Mouse (Mus musculus) hindbrain, embryonic 16.5 days (tissue): Measurements from ENCODE around the gene Cttnbp2nl. TPM values are rescaled to one million over a fixed set of nuclear protein-coding genes. Genes with fewer than 3 reads are reported as not detected.
A peak's percentile ranks its signal among the peaks of the same experiment; 100 is the strongest.

Source experiments
- ATAC-seq: fragments of 200-750 bp; cut with Nextera tagmentation; 2 replicates; pipeline ENCODE4 v1.8.0; 2017; ENCODE audit warnings: moderate TSS enrichment, moderate library complexity
- H3K27ac ChIP-seq: fragments of 300-500 bp; sonication (generic); 2 replicates; pipeline ENCODE4 v1.5.1; 2014; ENCODE audit warnings: low read depth, mild to moderate bottlenecking, control low read depth, low read length, moderate library complexity
- H3K27me3 ChIP-seq: fragments of 300-500 bp; sonication (generic); replicated peaks from 2 replicates; pipeline ENCODE4 v1.6.1; 2014; ENCODE audit warnings: low read length; ENCODE audit not compliant: control insufficient read depth, insufficient read depth
- H3K36me3 ChIP-seq: fragments of 300-500 bp; sonication (generic); 2 replicates; pipeline ENCODE4 v1.6.1; 2014; ENCODE audit warnings: mild to moderate bottlenecking, low read length, moderate library complexity, mixed read lengths; ENCODE audit not compliant: control insufficient read depth, insufficient read depth
- H3K4me1 ChIP-seq: fragments of 300-500 bp; sonication (generic); 2 replicates; pipeline ENCODE4 v1.6.1; 2014; ENCODE audit warnings: low read depth, low read length; ENCODE audit not compliant: control insufficient read depth, insufficient read depth
- H3K4me2 ChIP-seq: fragments of 300-500 bp; sonication (generic); 2 replicates; pipeline ENCODE4 v1.6.1; 2014; ENCODE audit warnings: mild to moderate bottlenecking, low read length, control low read depth, moderate library complexity
- H3K4me3 ChIP-seq: fragments of 300-500 bp; sonication (generic); 2 replicates; pipeline ENCODE4 v1.5.1; 2014; ENCODE audit warnings: mild to moderate bottlenecking, low read length, control low read depth, moderate library complexity
- H3K9ac ChIP-seq: fragments of 300-500 bp; sonication (generic); 2 replicates; pipeline ENCODE4 v1.6.1; 2014; ENCODE audit warnings: low read depth, mild to moderate bottlenecking, control low read depth, low read length, moderate library complexity
- H3K9me3 ChIP-seq: fragments of 300-500 bp; sonication (generic); 2 replicates; pipeline ENCODE4 v1.6.1; 2014; ENCODE audit warnings: mild to moderate bottlenecking, low read length, moderate library complexity; ENCODE audit not compliant: control insufficient read depth
- WGBS: fragments of 180-500 bp; shearing (Covaris S2); extraction: QIAGEN DNeasy Blood & Tissue Kit; methylation state at CpG from one replicate; pipeline ENCODE4 v1.1.7; 2014; 5-methylcytosine and 5-hydroxymethylcytosine counted together
- polyA plus RNA-seq: library from polyadenylated mRNA; unstranded; fragments of >200 nt; fragmentation: Nextera tagmentation; extraction: Ambion mirVana; gene quantifications from 2 replicates; pipeline ENCODE4 v1.2.1, GENCODE M21; 2015

Gene Cttnbp2nl
- polyA plus RNA-seq, 1 experiment from 2014 or later: 40.6 TPM

- no peak overlapping the region for H3K4me2 ChIP-seq
- H3K27me3 ChIP-seq: peaks cover 17% of the 10 kb centered on the region
- no peaks in the 10 kb centered on the region for H3K36me3 ChIP-seq
- no peak overlapping the region for H3K27ac ChIP-seq
- H3K9me3 ChIP-seq: no peaks in the 10 kb centered on the region
- no peak overlapping the region for H3K9ac ChIP-seq
- ATAC-seq: no peak
- peaks cover 10% of the 10 kb centered on the region for H3K4me1 ChIP-seq
- WGBS: 81% methylated on average over 7 of the region's 7 CpGs
- no peak overlapping the region for H3K4me3 ChIP-seq
Observed at GRCm38 (mm10) chr3:104965991-104966554, 86.9 kb downstream of the Cttnbp2nl start.

DNA sequence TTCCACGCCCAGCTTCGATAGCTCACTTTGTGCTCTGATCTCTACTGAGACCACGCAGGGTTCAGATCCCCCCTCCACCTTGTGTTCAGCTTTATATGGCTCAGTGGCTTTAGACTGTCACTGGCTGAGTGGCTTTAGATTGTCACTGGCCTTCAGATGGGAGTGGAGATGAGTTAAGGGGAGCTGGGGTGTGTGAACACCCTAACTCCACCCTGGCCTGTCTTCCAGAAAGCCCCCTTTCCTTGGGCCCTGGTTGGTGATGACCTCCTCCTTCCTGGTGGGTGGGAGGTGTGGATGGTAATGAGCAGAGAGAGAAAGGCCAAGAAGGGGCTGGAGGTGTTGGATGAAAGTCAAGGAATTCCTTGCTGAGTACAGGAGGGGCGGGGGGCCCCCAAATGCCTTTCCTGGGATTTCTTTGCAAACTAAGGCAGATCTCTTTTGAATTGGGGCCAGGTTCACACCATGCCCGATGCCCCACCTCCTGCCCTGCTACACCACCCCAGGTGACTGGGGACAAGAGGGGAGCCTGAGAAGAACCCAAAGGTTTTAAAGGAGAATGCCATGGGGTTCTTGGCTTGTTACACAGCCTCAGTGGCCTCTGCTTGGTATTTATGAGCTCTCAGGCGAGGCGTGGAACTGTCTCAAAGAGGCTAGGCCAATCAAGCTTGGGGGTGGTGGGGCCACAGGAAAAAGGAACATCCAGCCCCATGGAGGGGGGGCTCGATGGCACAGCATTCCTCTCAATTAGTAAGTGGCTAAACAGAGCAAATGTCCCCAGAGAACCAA is 87.7 kb downstream of the Cttnbp2nl start:
- no peaks in the 10 kb centered on the region for H3K9me3 ChIP-seq
- H3K27me3 ChIP-seq: peaks cover 23% of the 10 kb centered on the region
- no peak overlapping the region for H3K4me3 ChIP-seq
- H3K27ac ChIP-seq: no peak overlapping the region
- no peak overlapping the region for H3K9ac ChIP-seq
- 74% methylated on average over 8 of the region's 8 CpGs for WGBS
- H3K36me3 ChIP-seq: no peaks in the 10 kb centered on the region
- H3K4me2 ChIP-seq: no peak overlapping the region
- no peak for ATAC-seq
- peaks cover 10% of the 10 kb centered on the region for H3K4me1 ChIP-seq

DNA sequence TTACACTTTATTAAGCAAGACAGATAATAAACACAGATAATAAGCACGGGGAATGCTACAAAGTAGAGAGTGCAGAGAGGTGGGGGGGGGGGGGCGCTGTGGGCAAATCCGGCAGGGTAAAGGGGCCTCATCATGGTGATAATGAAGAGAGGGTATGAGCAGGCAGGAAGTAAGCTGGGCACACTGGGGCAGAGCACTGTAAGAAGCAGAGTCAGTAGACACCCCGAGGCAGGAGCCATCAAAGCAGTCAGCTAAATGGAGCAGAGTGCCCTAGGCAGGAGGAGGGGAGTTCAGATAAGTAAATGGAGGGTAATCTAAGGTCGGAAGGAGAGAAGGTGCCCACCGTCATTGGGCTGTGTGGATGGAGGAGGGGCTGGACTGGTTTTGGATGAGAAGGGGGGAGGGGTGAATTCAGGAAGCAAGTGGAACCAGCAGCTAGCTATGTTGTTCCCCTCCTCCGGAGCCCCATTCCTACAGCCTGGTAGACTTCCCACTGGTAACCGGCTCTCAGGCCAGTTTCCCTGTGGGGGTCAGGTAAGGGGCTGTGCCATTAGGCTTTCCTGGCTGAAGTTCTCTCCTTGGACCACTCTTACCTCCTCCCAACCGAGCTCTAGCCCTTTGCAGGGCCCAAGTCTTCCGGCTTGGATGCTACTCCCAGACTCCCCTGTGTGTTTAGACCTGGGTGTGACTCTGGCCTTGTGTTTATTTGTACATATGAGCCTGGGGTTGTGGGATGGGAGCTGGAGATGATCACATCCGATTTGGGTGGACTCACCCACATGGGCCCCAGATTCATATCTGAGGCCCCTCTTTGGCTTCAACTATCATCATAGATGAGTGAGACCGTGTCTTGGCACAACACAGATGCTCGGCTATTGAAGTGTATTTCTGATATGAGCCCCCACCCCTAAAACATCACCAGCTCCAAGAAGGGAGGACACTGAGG is 89.3 kb downstream of the Cttnbp2nl start:
- H3K36me3 ChIP-seq: no peaks in the 10 kb centered on the region
- no peak overlapping the region for H3K27ac ChIP-seq
- H3K4me3 ChIP-seq: no peak overlapping the region
- no peak for ATAC-seq
- no peak overlapping the region for H3K4me2 ChIP-seq
- H3K9ac ChIP-seq: no peak overlapping the region
- no peaks in the 10 kb centered on the region for H3K9me3 ChIP-seq
- WGBS: 34% methylated on average over 13 of the region's 13 CpGs
- peaks cover 36% of the 10 kb centered on the region for H3K27me3 ChIP-seq
- H3K4me1 ChIP-seq: peaks cover 10% of the 10 kb centered on the region

DNA sequence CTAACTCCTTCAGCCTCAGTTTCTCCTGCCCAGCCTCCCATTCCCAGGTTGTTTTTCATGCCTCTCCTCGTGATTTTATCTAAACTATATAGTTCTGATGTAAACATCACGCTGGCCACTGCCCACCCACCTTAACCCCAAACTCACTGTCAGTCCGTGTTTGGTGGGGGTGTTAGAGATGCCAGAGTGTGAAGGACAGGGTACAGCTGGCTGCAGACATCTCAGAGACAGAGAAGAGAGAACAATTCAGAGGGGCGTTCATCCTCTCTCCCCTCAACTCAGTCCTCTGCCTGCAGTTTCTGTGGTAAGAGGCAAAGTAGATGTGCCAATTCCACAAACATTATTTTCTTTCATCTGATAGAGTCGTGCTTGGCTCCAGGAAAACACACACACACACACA is 90.1 kb downstream of the Cttnbp2nl start:
- Histone ChIP-seq H3K9ac (no peak overlapping the region), H3K27me3 (peaks cover 41% of the 10 kb centered on the region), H3K27ac (no peak overlapping the region), H3K9me3 (no peaks in the 10 kb centered on the region), H3K4me1 (peaks cover 10% of the 10 kb centered on the region), H3K4me2 (no peak overlapping the region), H3K4me3 (no peak overlapping the region), H3K36me3 (no peaks in the 10 kb centered on the region)
- WGBS: 9% methylated on average over 5 of the region's 5 CpGs
- ATAC-seq: no peak

GRCm38 (mm10) chr3:104962141-104962611 is 90.8 kb downstream of the Cttnbp2nl start:
- peaks cover 10% of the 10 kb centered on the region for H3K4me1 ChIP-seq
- H3K4me2 ChIP-seq: peak overlapping the region; percentile 73
- no peaks in the 10 kb centered on the region for H3K36me3 ChIP-seq
- WGBS: 2% methylated on average over 28 of the region's 31 CpGs
- no peaks in the 10 kb centered on the region for H3K9me3 ChIP-seq
- H3K27ac ChIP-seq: no peak overlapping the region
- H3K4me3 ChIP-seq: peak overlapping the region; percentile 66
- 0 out of 2 replicates have a peak, but pooled peaks have one; percentile 1 for ATAC-seq
- H3K9ac ChIP-seq: no peak overlapping the region
- peaks cover 41% of the 10 kb centered on the region for H3K27me3 ChIP-seq

GRCm38 (mm10) chr3:104961066-104962059 is 91.6 kb downstream of the Cttnbp2nl start, which contains the start of gene Wnt2b:
Gene Wnt2b (minus strand): TSS chr3:104961921.
- Histone ChIP-seq H3K36me3 (no peaks in the 10 kb centered on the region), H3K4me1 (peaks cover 10% of the 10 kb centered on the region), H3K9ac (peak within 1 kb of the TSS; percentile 64), H3K9me3 (no peaks in the 10 kb centered on the region), H3K4me2 (peak within 1 kb of the TSS; percentile 73), H3K27me3 (peaks cover 41% of the 10 kb centered on the region), H3K27ac (no peak within 1 kb of the TSS), H3K4me3 (peak within 1 kb of the TSS; percentile 66)
- WGBS: 2% methylated on average over 49 of the region's 87 CpGs
- ATAC-seq: peak; percentile 63

GRCm38 (mm10) chr3:104960026-104961000 is 92.6 kb downstream of the Cttnbp2nl start:
- Histone ChIP-seq H3K9ac (no peak overlapping the region; the same call in 1 of the 2 replicates), H3K4me2 (no peak overlapping the region), H3K36me3 (no peaks in the 10 kb centered on the region), H3K27ac (no peak overlapping the region), H3K4me3 (no peak overlapping the region), H3K9me3 (no peaks in the 10 kb centered on the region), H3K4me1 (peaks cover 10% of the 10 kb centered on the region), H3K27me3 (peaks cover 39% of the 10 kb centered on the region)
- ATAC-seq: no peak
- WGBS: 10% methylated on average over 19 of the region's 19 CpGs
